ENCODE assay signal across 14 mouse cellular contexts in genomic region chr14:45561681-45562080, GRCm38 (mm10). TPM values are rescaled to one million over a fixed set of nuclear protein-coding genes. Genes with fewer than 3 reads are reported as not detected.
A peak's percentile ranks its signal among the peaks of the same experiment; 100 is the strongest.
DNase-seq lines count a peak whose midpoint lies in the region; ATAC-seq and TF ChIP-seq lines count a peak whose summit lies in the region.
"Had no signal": no experiment of that assay in that cellular context is flagged by ENCODE, and none has a peak within 500 bp of the region (broad histone marks: within the 10 kb centered on the region; RNA-seq: fewer than 3 reads in every experiment).

No protein-coding gene starts in this region.

- H3K9ac ChIP-seq in hindbrain, embryonic 13.5 days = no peak overlapping the region
- H3K9ac ChIP-seq: embryonic facial prominence, embryonic 12.5 days had no signal

- no peak overlapping the region for H3K4me2 ChIP-seq in hindbrain, embryonic 13.5 days
- H3K4me2 ChIP-seq: embryonic facial prominence, embryonic 12.5 days had no signal

- no peaks in the 10 kb centered on the region for H3K36me3 ChIP-seq in hindbrain, embryonic 13.5 days
- H3K36me3 ChIP-seq: embryonic facial prominence, embryonic 12.5 days had no signal

- H3K4me3 ChIP-seq in olfactory bulb, adult 2 months (ENCODE audit: insufficient read depth, low read depth, low read length) = no peak overlapping the region
- no peak overlapping the region for H3K4me3 ChIP-seq in hindbrain, embryonic 13.5 days
- H3K4me3 ChIP-seq: embryonic facial prominence, embryonic 12.5 days had no signal

- DNase-seq in gastrocnemius, adult 18-20 months (ENCODE audit: low spot score) = peak; percentile 59
- DNase-seq in gastrocnemius, postnatal 4 days (ENCODE audit: low spot score in 2 of 2) = no peak
- DNase-seq in right cerebral cortex, adult 2 months (ENCODE audit: low spot score in 2 of 2) = peak; percentile 70
- DNase-seq in right cerebral cortex, postnatal 10 days (ENCODE audit: low spot score in 2 of 2) = no peak
- peak; percentile 63 to 64 for DNase-seq in heart, postnatal 10 days
- DNase-seq in kidney, postnatal 25 days = no peak
- DNase-seq: cerebellum, adult 11 months; thymus, adult 18-20 months had no signal

- TF ChIP-seq POLR2A in olfactory bulb, adult 2 months (IDR thresholded peaks at IDR 0.05; ENCODE audit: insufficient read depth, low read depth, low read length) = no peak

- ATAC-seq in hindbrain, embryonic 13.5 days (ENCODE audit: low FRiP score) = no peak
- ATAC-seq: intestine, embryonic 16.5 days had no signal

- no peaks in the 10 kb centered on the region for H3K9me3 ChIP-seq in hindbrain, embryonic 13.5 days
- H3K9me3 ChIP-seq: embryonic facial prominence, embryonic 12.5 days had no signal

- 30% methylated on average over 6 of the region's 6 CpGs for WGBS in olfactory bulb, adult 2 months
- 88% methylated on average over 6 of the region's 6 CpGs for WGBS in hindbrain, embryonic 13.5 days

- intact Hi-C loops in heart, postnatal 10 days (cut with DNase I) = no loop called here

- H3K4me1 ChIP-seq in olfactory bulb, adult 2 months (ENCODE audit: control insufficient read depth, insufficient read depth, low read length) = peaks cover 37% of the 10 kb centered on the region
- H3K4me1 ChIP-seq in hindbrain, embryonic 13.5 days (replicated peaks) = peaks cover 21% of the 10 kb centered on the region

- H3K27me3 ChIP-seq in hindbrain, embryonic 13.5 days = peaks cover 5% of the 10 kb centered on the region; the same call in 1 of the 2 replicates
- H3K27me3 ChIP-seq: CH12.LX; embryonic facial prominence, embryonic 12.5 days had no signal

- TF ChIP-seq CTCF in olfactory bulb, adult 2 months (IDR thresholded peaks at IDR 0.05; ENCODE audit: insufficient read depth, low read depth, low read length) = no peak

- H3K27ac ChIP-seq in olfactory bulb, adult 2 months (ENCODE audit: insufficient read depth, low read depth, low read length) = peak overlapping the region; percentile 86
- H3K27ac ChIP-seq in hindbrain, embryonic 13.5 days = no peak overlapping the region
- H3K27ac ChIP-seq: embryonic facial prominence, embryonic 12.5 days had no signal

RNA-seq across cellular contexts. Expression of gene Fermt2, which starts 31.8 kb away (rescaled TPM):
- total RNA-seq in gastrocnemius, adult 18-20 months (2021) = 100 to 1,000 TPM; 222 to 227 TPM
- 100 to 1,000 TPM; 210 to 227 TPM for total RNA-seq in gastrocnemius, postnatal 4 days (2021)
- total RNA-seq in heart, postnatal 10 days (2021) = 100 to 1,000 TPM; 301 to 312 TPM
- 298 TPM in 1 of 2 replicates, not detected in the other for polyA plus RNA-seq in olfactory bulb, adult 2 months (2012; ENCODE audit: insufficient read depth, insufficient read length, low replicate concordance, missing spikeins)
- 67.7 and 77.2 TPM in 2 replicates for polyA plus RNA-seq in hindbrain, embryonic 13.5 days (2015; fragmentation: Nextera tagmentation; extraction: Ambion mirVana)
- total RNA-seq: CH12.LX; monocyte, adult 5-6 weeks had no signal

Comparison
In these comparisons a context has a peak if more than half of its experiments do, and no peak if none do; other contexts are left out.
1. DNase-seq: peak in gastrocnemius, adult 18-20 months (single experiment), right cerebral cortex, adult 2 months (2 of 2) and heart, postnatal 10 days (2 of 2); none in gastrocnemius, postnatal 4 days (0 of 2), right cerebral cortex, postnatal 10 days (0 of 2) and kidney, postnatal 25 days (0 of 2).